Mouse (Mus musculus) right cerebral cortex, postnatal 25 days (tissue): ENCODE measurements at regions not wholly inside any gene's neighbourhood (a gene's known extent, or its start where the extent isn't known, plus 50 kb on each side); places are given as distances from the start of the nearest gene placed in this dataset.

Source experiments
- DNase-seq: peaks from one replicate; pipeline ENCODE4 v3.0.0; 2022

GRCm38 (mm10) chr12:13639336-13639735 lies 370.4 kb downstream of the Nbas start:
- no peak for DNase-seq
